Mouse (Mus musculus): ENCODE data around the gene Upp2.
A peak's percentile ranks its signal among the peaks of the same experiment; 100 is the strongest.

The Upp2 gene

GRCm38 (mm10) chr2:58625681-58626080 is 58.6 kb downstream of the Upp2 start:
- DNase-seq: no peak

GRCm38 (mm10) chr2:58626136-58626769 is 59.2 kb downstream of the Upp2 start:
- DNase-seq: no peak

GRCm38 (mm10) chr2:58627981-58628380 is 60.9 kb downstream of the Upp2 start:
- no peak for DNase-seq

GRCm38 (mm10) chr2:58628993-58629392 is 61.9 kb downstream of the Upp2 start:
- DNase-seq: no peak

GRCm38 (mm10) chr2:58629440-58629839 is 62.3 kb downstream of the Upp2 start:
- no peak for DNase-seq

GRCm38 (mm10) chr2:58633791-58634190 is 66.7 kb downstream of the Upp2 start:
- no peak for DNase-seq

GRCm38 (mm10) chr2:58641761-58642555 is 74.9 kb downstream of the Upp2 start:
- DNase-seq: peak; percentile 57

GRCm38 (mm10) chr2:58645667-58646066 is 78.6 kb downstream of the Upp2 start:
- DNase-seq: no peak

- no peak for DNase-seq
Measured at GRCm38 (mm10) chr2:58655169-58655568, 88.1 kb downstream of the Upp2 start.

- no peak for DNase-seq
Measured at GRCm38 (mm10) chr2:58656959-58657358, 89.9 kb downstream of the Upp2 start.

GRCm38 (mm10) chr2:58657855-58658254 is 90.8 kb downstream of the Upp2 start:
- no peak for DNase-seq

- DNase-seq: no peak
Measured at GRCm38 (mm10) chr2:58660591-58660990, 93.5 kb downstream of the Upp2 start.

GRCm38 (mm10) chr2:58661116-58661515 is 94.0 kb downstream of the Upp2 start:
- no peak for DNase-seq

- no peak for DNase-seq
Measured at GRCm38 (mm10) chr2:58662661-58663060, 95.6 kb downstream of the Upp2 start.

GRCm38 (mm10) chr2:58663404-58664120 is 96.5 kb downstream of the Upp2 start:
- DNase-seq: no peak

GRCm38 (mm10) chr2:58665081-58665814 is 98.2 kb downstream of the Upp2 start:
- DNase-seq: peak; percentile 76

GRCm38 (mm10) chr2:58667298-58667697 is 100.2 kb downstream of the Upp2 start:
- DNase-seq: no peak

GRCm38 (mm10) chr2:58667991-58668390 is 100.9 kb downstream of the Upp2 start:
- DNase-seq: peak; percentile 63

- no peak for DNase-seq
Measured at GRCm38 (mm10) chr2:58669114-58669513, 102.0 kb downstream of the Upp2 start.

GRCm38 (mm10) chr2:58672520-58672919 is 105.4 kb downstream of the Upp2 start:
- DNase-seq: no peak

GRCm38 (mm10) chr2:58679968-58680367 is 112.9 kb downstream of the Upp2 start:
- DNase-seq: no peak

GRCm38 (mm10) chr2:58680794-58681193 is 113.7 kb downstream of the Upp2 start:
- DNase-seq: peak; percentile 72

GRCm38 (mm10) chr2:58681394-58681793 is 114.3 kb downstream of the Upp2 start:
- no peak for DNase-seq

Data from right cerebral cortex, postnatal 14 days (tissue).